Mouse (Mus musculus): ENCODE measurements around the gene Slc7a6os.
A peak's percentile ranks its signal among the peaks of the same experiment; 100 is the strongest.

Gene Slc7a6os

GRCm38 (mm10) chr8:106176891-106177290 is 33.8 kb downstream of the Slc7a6os start:
- no peak for DNase-seq

GRCm38 (mm10) chr8:106173566-106173965 is 37.2 kb downstream of the Slc7a6os start:
- no peak for DNase-seq

- peak in 1 of 2 experiments; percentile 11 for DNase-seq
Measured at GRCm38 (mm10) chr8:106169934-106170480, 40.7 kb downstream of the Slc7a6os start.

GRCm38 (mm10) chr8:106169017-106169933 is 41.5 kb downstream of the Slc7a6os start:
- DNase-seq: no peak

GRCm38 (mm10) chr8:106168356-106169016 is 42.2 kb downstream of the Slc7a6os start, which contains the start of gene Slc7a6:
Gene Slc7a6, plus strand, starts transcription at chr8:106168857.
- DNase-seq: peak; percentile 93 to 95

- DNase-seq: peak; percentile 83 to 86
Measured at GRCm38 (mm10) chr8:106165460-106165859, 45.3 kb downstream of the Slc7a6os start.

GRCm38 (mm10) chr8:106163251-106163650 is 47.5 kb downstream of the Slc7a6os start:
- DNase-seq: no peak

- no peak for DNase-seq
Measured at GRCm38 (mm10) chr8:106159876-106160275, 50.9 kb downstream of the Slc7a6os start.

GRCm38 (mm10) chr8:106158381-106158780 is 52.4 kb downstream of the Slc7a6os start:
- DNase-seq: no peak

GRCm38 (mm10) chr8:106157419-106157818 is 53.3 kb downstream of the Slc7a6os start:
- DNase-seq: no peak

- DNase-seq: no peak
Measured at GRCm38 (mm10) chr8:106152876-106153275, 57.9 kb downstream of the Slc7a6os start.

GRCm38 (mm10) chr8:106151041-106151440 is 59.7 kb downstream of the Slc7a6os start:
- DNase-seq: no peak

All from B cell, adult 2 months (primary cell).